Mouse (Mus musculus) lung, postnatal 0 days (tissue): ENCODE measurements at regions not wholly inside any gene's neighbourhood (a gene's known extent, or its start where the extent isn't known, plus 50 kb on each side); places are given as distances from the start of the nearest gene placed in this dataset.

Experiments
- ATAC-seq: fragments of 200-750 bp; cut with Nextera tagmentation; 2 replicates; pipeline ENCODE4 v1.8.0; 2017; ENCODE audit warnings: moderate library complexity
- DNase-seq: peaks from one replicate; pipeline ENCODE4 v3.0.0-alpha.2; 2016; ENCODE audit warnings: low spot score
- H3K27ac ChIP-seq: fragments of 300-500 bp; sonication (generic); 2 replicates; pipeline ENCODE4 v1.5.1; 2014; ENCODE audit warnings: antibody characterized with exemption, mild to moderate bottlenecking, low read length, mixed read lengths
- H3K27me3 ChIP-seq: fragments of 300-500 bp; sonication (generic); replicated peaks from 2 replicates; pipeline ENCODE4 v1.6.1; 2014; ENCODE audit warnings: low read length, mixed read lengths; ENCODE audit not compliant: insufficient read depth
- H3K36me3 ChIP-seq: fragments of 300-500 bp; sonication (generic); 2 replicates; pipeline ENCODE4 v1.6.1; 2014; ENCODE audit warnings: low read length, mixed read lengths; ENCODE audit not compliant: insufficient read depth
- H3K4me1 ChIP-seq: fragments of 300-500 bp; sonication (generic); 2 replicates; pipeline ENCODE4 v1.6.1; 2014; ENCODE audit warnings: antibody characterized with exemption, low read depth, low read length, mixed read lengths; ENCODE audit not compliant: insufficient read depth
- H3K4me2 ChIP-seq: fragments of 300-500 bp; sonication (generic); replicated peaks from 2 replicates; pipeline ENCODE4 v1.6.1; 2014; ENCODE audit warnings: low read depth, mild to moderate bottlenecking, low read length, moderate library complexity, mixed read lengths
- H3K4me3 ChIP-seq: fragments of 300-500 bp; sonication (generic); 2 replicates; pipeline ENCODE4 v1.5.1; 2014; ENCODE audit warnings: low read depth, low read length
- H3K9ac ChIP-seq: fragments of 300-500 bp; sonication (generic); replicated peaks from 2 replicates; pipeline ENCODE4 v1.6.1; 2014; ENCODE audit warnings: low read depth, mild to moderate bottlenecking
- H3K9me3 ChIP-seq: fragments of 300-500 bp; sonication (generic); 2 replicates; pipeline ENCODE4 v1.6.1; 2016; ENCODE audit warnings: low read length, mixed read lengths
- CTCF ChIP-seq: IDR thresholded peaks from 2 replicates; pipeline ENCODE4 v1.5.1; 2016; ENCODE audit warnings: antibody characterized with exemption, mild to moderate bottlenecking
- EP300 ChIP-seq: IDR thresholded peaks from 2 replicates; pipeline ENCODE4 v1.6.1; 2016; ENCODE audit warnings: antibody characterized with exemption, mild to moderate bottlenecking, control low read depth
- WGBS: fragments of 180-500 bp; shearing (Covaris S2); extraction: QIAGEN DNeasy Blood & Tissue Kit; methylation state at CpG from one replicate; pipeline ENCODE4 v1.1.7; 2014; 5-methylcytosine and 5-hydroxymethylcytosine counted together

GRCm38 (mm10) chr6:100396311-100397200, 109.3 kb upstream of the Rybp start:
- Histone ChIP-seq H3K4me3 (no peak overlapping the region), H3K27me3 (no peaks in the 10 kb centered on the region), H3K9ac (no peak overlapping the region), H3K27ac (no peak overlapping the region), H3K4me2 (no peak overlapping the region), H3K9me3 (no peaks in the 10 kb centered on the region), H3K36me3 (no peaks in the 10 kb centered on the region), H3K4me1 (no peaks in the 10 kb centered on the region)
- 66% methylated on average over 14 of the region's 14 CpGs for WGBS
- no peak for TF ChIP-seq CTCF
- no peak for ATAC-seq
- no peak for DNase-seq

GRCm38 (mm10) chr6:100390258-100390910, 103.1 kb upstream of the Rybp start:
- H3K4me2 ChIP-seq, result no peak overlapping the region
- DNase-seq (no peak), ATAC-seq (no peak)
- no peak overlapping the region for H3K27ac ChIP-seq
- no peaks in the 10 kb centered on the region for H3K27me3 ChIP-seq
- no peak overlapping the region for H3K4me3 ChIP-seq
- H3K9ac ChIP-seq, result no peak overlapping the region
- 69% methylated on average over 7 of the region's 7 CpGs for WGBS
- no peaks in the 10 kb centered on the region for H3K9me3 ChIP-seq
- H3K36me3 ChIP-seq, result no peaks in the 10 kb centered on the region
- H3K4me1 ChIP-seq, result no peaks in the 10 kb centered on the region; the same call in 1 of the 2 replicates
- TF ChIP-seq EP300 (no peak), CTCF (no peak)

GRCm38 (mm10) chr6:100387042-100387441, 99.8 kb upstream of the Rybp start:
- Histone ChIP-seq H3K4me2 (no peak overlapping the region), H3K27ac (no peak overlapping the region), H3K9ac (no peak overlapping the region), H3K4me1 (no peaks in the 10 kb centered on the region; the same call in 1 of the 2 replicates), H3K36me3 (no peaks in the 10 kb centered on the region), H3K4me3 (no peak overlapping the region), H3K9me3 (no peaks in the 10 kb centered on the region), H3K27me3 (no peaks in the 10 kb centered on the region)
- DNase-seq (peak; percentile 36), ATAC-seq (no peak)
- WGBS, result 21% methylated on average over 5 of the region's 5 CpGs
- TF ChIP-seq CTCF (no peak), EP300 (no peak)

- Histone ChIP-seq H3K4me2 (no peak overlapping the region), H3K27me3 (no peaks in the 10 kb centered on the region), H3K36me3 (no peaks in the 10 kb centered on the region), H3K9me3 (no peaks in the 10 kb centered on the region), H3K4me3 (no peak overlapping the region), H3K9ac (no peak overlapping the region), H3K4me1 (no peaks in the 10 kb centered on the region; the same call in 1 of the 2 replicates), H3K27ac (no peak overlapping the region)
- 34% methylated on average over 8 of the region's 8 CpGs for WGBS
- DNase-seq, result no peak
- no peak for TF ChIP-seq CTCF
- TF ChIP-seq EP300, result no peak
- no peak for ATAC-seq
Measured at GRCm38 (mm10) chr6:100385640-100386039, 98.4 kb upstream of the Rybp start.

- no peak for ATAC-seq
- WGBS, result 66% methylated on average over 5 of the region's 5 CpGs
- H3K27me3 ChIP-seq, result no peaks in the 10 kb centered on the region
- H3K27ac ChIP-seq, result no peak overlapping the region
- no peaks in the 10 kb centered on the region for H3K9me3 ChIP-seq
- no peaks in the 10 kb centered on the region for H3K36me3 ChIP-seq
- TF ChIP-seq CTCF (no peak), EP300 (no peak)
- H3K4me3 ChIP-seq, result no peak overlapping the region
- no peak overlapping the region for H3K4me2 ChIP-seq
- no peak overlapping the region for H3K9ac ChIP-seq
- no peaks in the 10 kb centered on the region for H3K4me1 ChIP-seq
- DNase-seq, result peak; percentile 21
Measured at GRCm38 (mm10) chr6:100381046-100381445, 93.8 kb upstream of the Rybp start.

DNA sequence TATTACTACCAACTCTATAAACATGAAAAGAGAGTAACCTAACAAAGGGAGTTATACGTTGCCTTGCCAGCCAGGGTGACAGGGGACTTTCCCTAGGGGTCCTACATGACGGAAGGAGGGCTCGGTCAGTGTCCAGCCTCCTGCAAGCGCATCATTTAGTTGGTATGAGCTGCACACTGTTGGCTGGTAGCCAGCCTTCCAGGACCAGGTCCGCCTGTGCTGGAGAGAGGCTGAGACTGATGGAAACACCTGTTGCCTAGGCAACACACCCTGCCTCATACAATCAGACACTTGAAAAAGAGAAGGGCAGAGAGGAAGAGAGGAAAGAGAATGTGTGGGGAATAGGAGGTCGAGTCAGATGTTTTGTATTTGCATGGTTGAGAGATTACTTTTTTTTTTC, 93.3 kb upstream of the Rybp start:
- no peak for DNase-seq
- H3K4me3 ChIP-seq, result no peak overlapping the region
- no peak for ATAC-seq
- TF ChIP-seq EP300 (no peak), CTCF (no peak)
- no peak overlapping the region for H3K4me2 ChIP-seq
- H3K4me1 ChIP-seq, result no peaks in the 10 kb centered on the region
- H3K27me3 ChIP-seq, result no peaks in the 10 kb centered on the region
- WGBS, result 23% methylated on average over 6 of the region's 6 CpGs
- no peak overlapping the region for H3K27ac ChIP-seq
- H3K36me3 ChIP-seq, result no peaks in the 10 kb centered on the region
- no peaks in the 10 kb centered on the region for H3K9me3 ChIP-seq
- no peak overlapping the region for H3K9ac ChIP-seq
